In the genomic region with DNA sequence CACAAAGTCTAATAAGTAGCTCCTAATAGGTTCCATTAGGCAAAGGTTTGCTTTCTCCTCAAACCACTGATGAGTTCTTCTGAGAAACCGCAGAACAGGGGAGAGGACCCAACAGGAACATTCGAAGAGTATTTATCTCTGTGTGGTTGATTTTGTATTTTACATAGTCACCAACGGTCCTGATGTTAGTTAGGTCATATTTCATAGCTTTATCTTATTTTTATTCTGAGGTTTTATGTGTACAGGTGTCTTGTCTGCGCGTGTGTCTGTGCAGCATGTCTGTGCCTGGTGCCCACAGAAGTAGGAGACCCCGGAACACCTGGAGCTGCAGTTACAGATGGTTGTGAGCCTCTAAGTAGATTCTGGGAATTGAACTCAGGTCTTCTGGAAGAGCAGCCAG, we compare ENCODE assay signal across 31 mouse cellular contexts.
A peak's percentile ranks its signal among the peaks of the same experiment; 100 is the strongest.
DNase-seq lines count a peak whose midpoint lies in the region; ATAC-seq and TF ChIP-seq lines count a peak whose summit lies in the region.
"Had no signal": no experiment of that assay in that cellular context is flagged by ENCODE, and none has a peak within 500 bp of the region (broad histone marks: within the 10 kb centered on the region; RNA-seq: fewer than 3 reads in every experiment).

No protein-coding gene starts in this region.

- ATAC-seq in G1E (ENCODE audit: extremely low read depth, insufficient number of reproducible peaks, low FRiP score, poor library complexity, severe bottlenecking) = 0 out of 2 replicates have a peak, but pooled peaks have one; percentile 6
- ATAC-seq in liver, embryonic 12.5 days = peak; percentile 19; the same call in 1 of the 2 replicates
- peak; percentile 58 for ATAC-seq in liver, postnatal 0 days
- ATAC-seq: CD4-positive, CD25-positive, alpha-beta regulatory T cell, adult 4 months; forebrain, embryonic 15.5 days; midbrain, embryonic 13.5 days had no signal

- no peaks in the 10 kb centered on the region for H3K36me3 ChIP-seq in G1E (replicated peaks)
- no peaks in the 10 kb centered on the region for H3K36me3 ChIP-seq in liver, embryonic 12.5 days
- H3K36me3 ChIP-seq in liver, postnatal 0 days (replicated peaks; ENCODE audit: insufficient read depth, low read length) = no peaks in the 10 kb centered on the region
- H3K36me3 ChIP-seq: embryonic facial prominence, embryonic 15.5 days; forebrain, embryonic 15.5 days; heart, embryonic 12.5 days; hindbrain, embryonic 10.5 days; hindbrain, embryonic 15.5 days; limb, embryonic 10.5 days; limb, embryonic 15.5 days; lung, embryonic 15.5 days; midbrain, embryonic 13.5 days; neural tube, embryonic 13.5 days had no signal

- TF ChIP-seq EP300 in liver, postnatal 0 days (IDR thresholded peaks at IDR 0.05; ENCODE audit: low read depth) = peak; percentile 73; the same call in 1 of the 2 replicates

- intact Hi-C loops in left cerebral cortex, postnatal 10 days (cut with DNase I) = no loop called here
- intact Hi-C loops in heart, postnatal 14 days (cut with DNase I) = no loop called here

- no peaks in the 10 kb centered on the region for H3K9me3 ChIP-seq in G1E (replicated peaks)
- no peaks in the 10 kb centered on the region for H3K9me3 ChIP-seq in liver, embryonic 12.5 days (replicated peaks)
- H3K9me3 ChIP-seq in liver, postnatal 0 days (ENCODE audit: low read length) = no peaks in the 10 kb centered on the region
- H3K9me3 ChIP-seq: embryonic facial prominence, embryonic 15.5 days; forebrain, embryonic 15.5 days; heart, embryonic 12.5 days; hindbrain, embryonic 10.5 days; hindbrain, embryonic 15.5 days; limb, embryonic 10.5 days; limb, embryonic 15.5 days; lung, embryonic 15.5 days; megakaryocyte, embryonic 14.5 days; midbrain, embryonic 13.5 days; neural tube, embryonic 13.5 days had no signal

- H3K9ac ChIP-seq in liver, embryonic 12.5 days = peak overlapping the region; percentile 19
- 0 out of 2 replicates have a peak overlapping the region, but pooled peaks have one; percentile 42 for H3K9ac ChIP-seq in liver, postnatal 0 days (replicated peaks)
- H3K9ac ChIP-seq: embryonic facial prominence, embryonic 15.5 days; forebrain, embryonic 15.5 days; heart, embryonic 12.5 days; hindbrain, embryonic 15.5 days; limb, embryonic 15.5 days; lung, embryonic 15.5 days; midbrain, embryonic 13.5 days; neural tube, embryonic 13.5 days had no signal

- H3K4me3 ChIP-seq in G1E (ENCODE audit: low read depth, low read length) = no peak overlapping the region
- H3K4me3 ChIP-seq in liver, embryonic 12.5 days = no peak overlapping the region
- H3K4me3 ChIP-seq in liver, postnatal 0 days (ENCODE audit: low read depth, low read length) = no peak overlapping the region
- H3K4me3 ChIP-seq: embryonic facial prominence, embryonic 15.5 days; forebrain, embryonic 15.5 days; heart, adult 2 months; heart, embryonic 12.5 days; hindbrain, embryonic 10.5 days; hindbrain, embryonic 15.5 days; limb, embryonic 10.5 days; limb, embryonic 15.5 days; lung, embryonic 15.5 days; megakaryocyte, embryonic 14.5 days; midbrain, embryonic 13.5 days; neural tube, embryonic 13.5 days had no signal

- DNase-seq in G1E (ENCODE audit: low spot score) (no peak), MEL-GATA-1-ER (ENCODE audit: extremely low read depth, low read depth) (peak; percentile 87)
- DNase-seq in liver, postnatal 0 days = no peak
- DNase-seq in lung, postnatal 25 days (ENCODE audit: low spot score) = no peak
- DNase-seq in left cerebral cortex, postnatal 10 days (ENCODE audit: extremely low spot score in 1 of 2, low spot score in 2 of 2) = no peak
- no peak for DNase-seq in heart, postnatal 14 days
- DNase-seq: adrenal gland, postnatal 10 days; cerebellum, adult 11-12 months; cerebellum, postnatal 10 days; heart, adult 2 months; kidney, adult 2 months; kidney, postnatal 4 days; layer of hippocampus, postnatal 36 days; lung, postnatal 36 days; right cerebral cortex, postnatal 4 days; thymus, adult 18-20 months had no signal

- TF ChIP-seq CTCF in G1E (IDR thresholded peaks at IDR 0.05; ENCODE audit: low read depth, low read length) = no peak
- no peak for TF ChIP-seq CTCF in liver, postnatal 0 days (IDR thresholded peaks at IDR 0.05; ENCODE audit: low read depth)

- no peaks in the 10 kb centered on the region for H3K27me3 ChIP-seq in G1E (ENCODE audit: insufficient read depth, low read length)
- no peaks in the 10 kb centered on the region for H3K27me3 ChIP-seq in liver, embryonic 12.5 days (replicated peaks)
- no peaks in the 10 kb centered on the region for H3K27me3 ChIP-seq in liver, postnatal 0 days (ENCODE audit: insufficient read depth, low read length)
- H3K27me3 ChIP-seq: embryonic facial prominence, embryonic 15.5 days; forebrain, embryonic 15.5 days; heart, embryonic 12.5 days; hindbrain, embryonic 15.5 days; limb, embryonic 15.5 days; lung, embryonic 15.5 days; megakaryocyte, embryonic 14.5 days; midbrain, embryonic 13.5 days; neural tube, embryonic 13.5 days had no signal

- WGBS in liver, embryonic 12.5 days (ENCODE audit: insufficient replicate concordance) = 51% methylated on average over 6 of the region's 6 CpGs
- 50% methylated on average over 6 of the region's 6 CpGs for WGBS in liver, postnatal 0 days (ENCODE audit: insufficient replicate concordance)

- peak overlapping the region; percentile 78 for H3K27ac ChIP-seq in liver, embryonic 12.5 days
- H3K27ac ChIP-seq in liver, postnatal 0 days (ENCODE audit: low read depth) = peak overlapping the region; percentile 37; the same call in 1 of the 2 replicates
- H3K27ac ChIP-seq: embryonic facial prominence, embryonic 15.5 days; forebrain, embryonic 15.5 days; heart, adult 2 months; hindbrain, embryonic 10.5 days; hindbrain, embryonic 15.5 days; kidney, postnatal 0 days; limb, embryonic 10.5 days; limb, embryonic 15.5 days; lung, embryonic 15.5 days; midbrain, embryonic 13.5 days; neural tube, embryonic 13.5 days; stomach, postnatal 0 days had no signal

- H3K4me1 ChIP-seq in G1E (ENCODE audit: insufficient read depth, low read depth, low read length) = peaks cover 65% of the 10 kb centered on the region
- H3K4me1 ChIP-seq in liver, embryonic 12.5 days = peaks cover 66% of the 10 kb centered on the region
- peaks cover 16% of the 10 kb centered on the region for H3K4me1 ChIP-seq in liver, postnatal 0 days (ENCODE audit: insufficient read depth)
- H3K4me1 ChIP-seq: embryonic facial prominence, embryonic 15.5 days; hindbrain, embryonic 15.5 days; limb, embryonic 15.5 days; lung, embryonic 15.5 days; midbrain, embryonic 13.5 days; neural tube, embryonic 13.5 days had no signal

- H3K4me2 ChIP-seq in liver, embryonic 12.5 days = peak overlapping the region; percentile 3; the same call in 1 of the 2 replicates
- no peak overlapping the region for H3K4me2 ChIP-seq in liver, postnatal 0 days (ENCODE audit: low read depth, low read length)
- H3K4me2 ChIP-seq: embryonic facial prominence, embryonic 15.5 days; forebrain, embryonic 15.5 days; heart, embryonic 12.5 days; hindbrain, embryonic 15.5 days; limb, embryonic 15.5 days; lung, embryonic 15.5 days; midbrain, embryonic 13.5 days; neural tube, embryonic 13.5 days had no signal

Comparison
In these comparisons a context has a peak if more than half of its experiments do, and no peak if none do; other contexts are left out.
1. ATAC-seq: peak in every context shown above with its lines; median percentile 58 in liver, postnatal 0 days; 19 in liver, embryonic 12.5 days; 6 in G1E.